Mouse (Mus musculus) liver, embryonic 14.5 days (tissue): ENCODE data around the gene D630023F18Rik. TPM values are rescaled to one million over a fixed set of nuclear protein-coding genes. Genes with fewer than 3 reads are reported as not detected.
A peak's percentile ranks its signal among the peaks of the same experiment; 100 is the strongest.

Source experiments
- ATAC-seq: fragments of 200-750 bp; cut with Nextera tagmentation; 2 replicates; pipeline ENCODE4 v1.8.0; 2017; ENCODE audit warnings: moderate number of reproducible peaks, mild to moderate bottlenecking, moderate library complexity; ENCODE audit not compliant: insufficient read depth
- DNase-seq, 3 experiments: peaks; one replicate each; pipeline ENCODE4 v3.0.0-alpha.2; 2012 to 2013; ENCODE audit warnings: low read depth in 3 of 3, low spot score in 3 of 3
- H3K27ac ChIP-seq: fragments of 300-500 bp; sonication (generic); 2 replicates; pipeline ENCODE4 v1.5.1; 2014; ENCODE audit warnings: moderate library complexity, mild to moderate bottlenecking, control low read depth, inconsistent platforms
- H3K27me3 ChIP-seq: fragments of 300-500 bp; sonication (generic); 2 replicates; pipeline ENCODE4 v1.6.1; 2014; ENCODE audit warnings: mild to moderate bottlenecking, low read length, moderate library complexity; ENCODE audit not compliant: control insufficient read depth, insufficient read depth
- H3K36me3 ChIP-seq: fragments of 300-500 bp; sonication (generic); replicated peaks from 2 replicates; pipeline ENCODE4 v1.6.1; 2014; ENCODE audit warnings: low read depth; ENCODE audit not compliant: control insufficient read depth, insufficient read depth
- H3K4me1 ChIP-seq, 2 experiments: fragments of 200-500 bp in 1 of 2; fragments of 300-500 bp in 1 of 2; sonication (generic) in 1 of 2; replicated peaks; 2 replicates each; pipeline ENCODE4 v1.6.1; 2012 to 2014; ENCODE audit warnings: antibody characterized with exemption in 1 of 2, inconsistent platforms in 1 of 2, low read length in 1 of 2; ENCODE audit not compliant: control insufficient read depth in 2 of 2, insufficient read depth in 2 of 2
- H3K4me2 ChIP-seq: fragments of 300-500 bp; sonication (generic); 2 replicates; pipeline ENCODE4 v1.6.1; 2014; ENCODE audit warnings: low read depth, mild to moderate bottlenecking, control low read depth, moderate library complexity
- H3K4me3 ChIP-seq, 2 experiments: fragments of 200-500 bp in 1 of 2; fragments of 300-500 bp in 1 of 2; sonication (generic) in 1 of 2; 2 replicates each; pipeline ENCODE4 v1.5.1; 2012 to 2014; ENCODE audit warnings: low read depth in 2 of 2, low read length in 2 of 2, mild to moderate bottlenecking in 2 of 2, control low read depth in 1 of 2, inconsistent platforms in 1 of 2, moderate library complexity in 1 of 2; ENCODE audit not compliant: insufficient read depth in 1 of 2
- H3K9ac ChIP-seq: fragments of 300-500 bp; sonication (generic); replicated peaks from 2 replicates; pipeline ENCODE4 v1.6.1; 2014; ENCODE audit warnings: mild to moderate bottlenecking, control low read depth, moderate library complexity
- H3K9me3 ChIP-seq: fragments of 300-500 bp; sonication (generic); 2 replicates; pipeline ENCODE4 v1.6.1; 2016; ENCODE audit warnings: low read length, mixed read lengths; ENCODE audit not compliant: control insufficient read depth
- CTCF ChIP-seq: IDR thresholded peaks from 2 replicates; pipeline ENCODE4 v1.5.1; 2016; ENCODE audit warnings: antibody characterized with exemption, low read depth, control low read depth
- EP300 ChIP-seq: IDR thresholded peaks from 2 replicates; pipeline ENCODE4 v1.6.1; 2016; ENCODE audit warnings: antibody characterized with exemption, low read depth
- WGBS: fragments of 180-500 bp; shearing (Covaris S2); extraction: QIAGEN DNeasy Blood & Tissue Kit; methylation state at CpG from one replicate; pipeline ENCODE4 v1.1.7; 2014; ENCODE audit not compliant: insufficient replicate concordance; 5-methylcytosine and 5-hydroxymethylcytosine counted together
- polyA plus RNA-seq, 2 experiments: library from polyadenylated mRNA; depleted of rRNA in 1 of 2; stranded (reverse) in 1 of 2; unstranded in 1 of 2; fragments of >200 nt; fragmentation: Nextera tagmentation in 1 of 2; extraction: Ambion mirVana in 1 of 2; gene quantifications; 2 replicates each; pipeline versions ENCODE4 v1.2.1 to v1.2.3; 2012 to 2014

D630023F18Rik gene
- polyA plus RNA-seq, 2 experiments = 0.13 to 0.18 TPM

- DNase-seq (no peak), ATAC-seq (no peak)
- no peak for TF ChIP-seq CTCF
- no peak for TF ChIP-seq EP300
- no peak within 1 kb of the TSS for H3K4me3 ChIP-seq
- H3K36me3 ChIP-seq = no peaks in the 10 kb centered on the region
- H3K27ac ChIP-seq = no peak within 1 kb of the TSS
- H3K9ac ChIP-seq = no peak within 1 kb of the TSS
- no peaks in the 10 kb centered on the region for H3K27me3 ChIP-seq
- no peaks in the 10 kb centered on the region for H3K4me1 ChIP-seq
- no peaks in the 10 kb centered on the region for H3K9me3 ChIP-seq
- 75% methylated on average over 11 of the region's 11 CpGs for WGBS
- no peak within 1 kb of the TSS for H3K4me2 ChIP-seq
Measured at GRCm38 (mm10) chr1:65103273-65103672, 19.7 kb downstream of the D630023F18Rik start, which contains the start of gene Cryga. Gene Cryga, minus strand, starts transcription at chr1:65103373.

GRCm38 (mm10) chr1:65096953-65097352, 26.1 kb downstream of the D630023F18Rik start:
- Histone ChIP-seq H3K9me3 (no peaks in the 10 kb centered on the region), H3K4me2 (no peak overlapping the region), H3K27me3 (no peaks in the 10 kb centered on the region), H3K36me3 (no peaks in the 10 kb centered on the region), H3K4me3 (no peak overlapping the region), H3K9ac (no peak overlapping the region), H3K4me1 (no peaks in the 10 kb centered on the region), H3K27ac (no peak overlapping the region)
- no peak for TF ChIP-seq EP300
- no peak for TF ChIP-seq CTCF
- no peak for ATAC-seq
- 67% methylated on average over 3 of the region's 3 CpGs for WGBS
- no peak for DNase-seq

DNA sequence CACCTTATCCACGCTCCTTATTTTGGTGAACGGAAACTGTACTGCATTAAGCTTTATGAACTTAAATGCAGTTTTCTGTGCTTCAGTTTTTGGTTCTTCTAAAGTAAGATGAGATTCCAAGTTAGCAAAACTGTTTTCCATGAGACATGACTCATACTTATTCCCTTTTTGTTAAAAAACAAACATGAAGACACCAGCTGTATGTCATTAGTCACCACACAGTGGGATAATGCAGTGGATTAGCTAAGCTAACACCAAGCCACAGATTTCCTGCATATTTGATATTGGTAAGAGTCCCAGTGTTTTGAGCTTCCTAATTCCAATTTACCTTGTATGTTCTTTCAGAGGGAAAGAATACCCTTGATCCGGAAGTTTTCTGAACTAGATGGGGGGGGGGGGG, 31.4 kb downstream of the D630023F18Rik start:
- no peak overlapping the region for H3K27ac ChIP-seq
- no peak overlapping the region for H3K9ac ChIP-seq
- TF ChIP-seq EP300 (no peak), CTCF (no peak)
- no peak for DNase-seq
- WGBS = 76% methylated on average over 3 of the region's 3 CpGs
- no peak for ATAC-seq
- no peaks in the 10 kb centered on the region for H3K4me1 ChIP-seq
- no peaks in the 10 kb centered on the region for H3K27me3 ChIP-seq
- no peaks in the 10 kb centered on the region for H3K36me3 ChIP-seq
- H3K9me3 ChIP-seq = no peaks in the 10 kb centered on the region
- no peak overlapping the region for H3K4me2 ChIP-seq
- H3K4me3 ChIP-seq = no peak overlapping the region

- H3K27ac ChIP-seq = no peak overlapping the region
- ATAC-seq = peak; percentile 33; the same call in 1 of the 2 replicates
Measured at GRCm38 (mm10) chr1:65090370-65090769, 32.6 kb downstream of the D630023F18Rik start.

GRCm38 (mm10) chr1:65088567-65089356, 34.3 kb downstream of the D630023F18Rik start:
- Histone ChIP-seq H3K9me3 (no peaks in the 10 kb centered on the region), H3K4me3 (no peak overlapping the region), H3K27ac (no peak overlapping the region), H3K27me3 (no peaks in the 10 kb centered on the region), H3K9ac (no peak overlapping the region), H3K4me2 (no peak overlapping the region), H3K36me3 (no peaks in the 10 kb centered on the region), H3K4me1 (no peaks in the 10 kb centered on the region)
- 38% methylated on average over 6 of the region's 6 CpGs for WGBS
- no peak for ATAC-seq
- DNase-seq = no peak
- TF ChIP-seq EP300 (no peak), CTCF (no peak)

More at GRCm38 (mm10) chr1:65090370-65090769, 32.6 kb downstream of the D630023F18Rik start:
- TF ChIP-seq CTCF (no peak), EP300 (no peak)
- 13% methylated on average over 2 of the region's 2 CpGs for WGBS
- Histone ChIP-seq H3K36me3 (no peaks in the 10 kb centered on the region), H3K4me3 (no peak overlapping the region), H3K9me3 (no peaks in the 10 kb centered on the region), H3K27me3 (no peaks in the 10 kb centered on the region), H3K9ac (no peak overlapping the region), H3K4me1 (no peaks in the 10 kb centered on the region), H3K4me2 (no peak overlapping the region)
- DNase-seq = peak in 2 of 3 experiments; percentile 24 to 41
